8 mouse cellular contexts compared by ENCODE assay signal in the genomic region with DNA sequence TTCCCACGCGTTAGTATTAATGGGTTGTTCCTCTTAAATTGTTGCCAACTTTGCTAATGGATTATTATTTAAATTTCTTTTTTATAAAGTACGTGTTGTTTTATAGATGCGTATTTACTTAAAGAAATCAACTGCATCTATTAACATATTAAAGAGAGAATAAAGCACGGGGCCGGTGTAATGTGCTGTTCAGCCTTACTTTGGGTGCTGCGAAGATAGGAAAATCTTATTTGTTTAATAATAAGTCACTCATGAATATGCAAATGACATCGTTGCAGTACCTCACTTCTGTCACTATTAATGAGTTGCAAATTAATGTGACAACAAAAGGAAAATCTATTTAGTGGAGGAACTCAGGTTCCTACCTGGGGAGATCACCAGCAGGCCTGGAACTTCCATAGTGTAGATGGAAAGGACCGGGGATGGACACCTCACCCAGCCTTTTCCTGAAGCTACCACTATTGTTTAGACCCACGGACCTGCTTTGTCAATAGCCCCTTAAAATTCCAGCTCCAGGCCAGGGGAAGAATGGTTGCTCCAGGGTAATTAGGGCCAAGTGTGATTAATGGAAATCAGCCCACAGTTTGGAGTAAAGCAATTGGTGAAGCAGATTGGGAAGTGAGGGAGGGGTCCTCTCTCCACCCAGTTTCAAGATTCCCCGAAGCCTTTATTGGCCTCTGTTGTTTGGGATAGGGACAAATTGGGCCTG.
A peak's percentile ranks its signal among the peaks of the same experiment; 100 is the strongest.
DNase-seq lines count a peak whose midpoint lies in the region; ATAC-seq lines count a peak whose summit lies in the region.

No protein-coding gene starts in this region.

- no peak overlapping the region for H3K27ac ChIP-seq in heart, embryonic 12.5 days (ENCODE audit: poor library complexity, severe bottlenecking)
- peak overlapping the region; percentile 97 for H3K27ac ChIP-seq in liver, embryonic 12.5 days

- peaks cover 60% of the 10 kb centered on the region for H3K27me3 ChIP-seq in heart, embryonic 12.5 days (replicated peaks)
- peaks cover 54% of the 10 kb centered on the region for H3K27me3 ChIP-seq in liver, embryonic 12.5 days (replicated peaks)

- no peak overlapping the region for H3K4me3 ChIP-seq in heart, embryonic 12.5 days
- no peak overlapping the region for H3K4me3 ChIP-seq in liver, embryonic 12.5 days

- H3K4me1 ChIP-seq in heart, embryonic 12.5 days (replicated peaks): peaks cover 27% of the 10 kb centered on the region
- H3K4me1 ChIP-seq in liver, embryonic 12.5 days: peaks cover 45% of the 10 kb centered on the region

- H3K9ac ChIP-seq in heart, embryonic 12.5 days: no peak overlapping the region
- H3K9ac ChIP-seq in liver, embryonic 12.5 days: peak overlapping the region; percentile 85

- no peak for DNase-seq in heart, adult 11 months
- DNase-seq in retina, postnatal 1 day: peak; percentile 55
- DNase-seq in retina, embryonic 14.5 days (ENCODE audit: low spot score): no peak
- DNase-seq in adrenal gland, postnatal 14 days: no peak
- DNase-seq in right cerebral cortex, postnatal 36 days (ENCODE audit: low spot score in 2 of 2): no peak
- no peak for DNase-seq in left cerebral cortex, adult 9 months (ENCODE audit: low spot score in 2 of 2)

- H3K4me2 ChIP-seq in heart, embryonic 12.5 days: peak overlapping the region; percentile 82; the same call in 1 of the 2 replicates
- H3K4me2 ChIP-seq in liver, embryonic 12.5 days: peak overlapping the region; percentile 88

- no peaks in the 10 kb centered on the region for H3K9me3 ChIP-seq in heart, embryonic 12.5 days (replicated peaks)
- H3K9me3 ChIP-seq in liver, embryonic 12.5 days (replicated peaks): no peaks in the 10 kb centered on the region

- no peak for ATAC-seq in heart, embryonic 12.5 days (ENCODE audit: insufficient number of reproducible peaks, low FRiP score)
- no peak for ATAC-seq in liver, embryonic 12.5 days

- no peaks in the 10 kb centered on the region for H3K36me3 ChIP-seq in heart, embryonic 12.5 days
- H3K36me3 ChIP-seq in liver, embryonic 12.5 days: no peaks in the 10 kb centered on the region

- 16% methylated on average over 11 of the region's 11 CpGs for WGBS in heart, embryonic 12.5 days
- WGBS in liver, embryonic 12.5 days (ENCODE audit: insufficient replicate concordance): 15% methylated on average over 11 of the region's 11 CpGs
